Mouse (Mus musculus) kidney, postnatal 0 days (tissue): ENCODE data around the gene Zdhhc9. TPM values are rescaled to one million over a fixed set of nuclear protein-coding genes. Genes with fewer than 3 reads are reported as not detected.

Source experiments
- ATAC-seq: fragments of 200-750 bp; cut with Nextera tagmentation; replicated peaks from 2 replicates; pipeline ENCODE4 v1.8.0; 2017; ENCODE audit warnings: low read depth, moderate number of reproducible peaks, moderate TSS enrichment, moderate library complexity; ENCODE audit not compliant: low FRiP score
- DNase-seq: peaks from one replicate; pipeline ENCODE4 v3.0.0-alpha.2; 2016; ENCODE audit warnings: low spot score
- H3K27ac ChIP-seq: fragments of 300-500 bp; sonication (generic); 2 replicates; pipeline ENCODE4 v1.5.1; 2014; ENCODE audit warnings: mild to moderate bottlenecking
- H3K27me3 ChIP-seq: fragments of 300-500 bp; sonication (generic); 2 replicates; pipeline ENCODE4 v1.6.1; 2014; ENCODE audit warnings: low read length, mixed read lengths; ENCODE audit not compliant: insufficient read depth
- H3K36me3 ChIP-seq: fragments of 300-500 bp; sonication (generic); 2 replicates; pipeline ENCODE4 v1.6.1; 2014; ENCODE audit warnings: low read length, mixed read lengths; ENCODE audit not compliant: insufficient read depth
- H3K4me1 ChIP-seq: fragments of 300-500 bp; sonication (generic); replicated peaks from 2 replicates; pipeline ENCODE4 v1.6.1; 2014; ENCODE audit warnings: antibody characterized with exemption, low read length, mixed read lengths; ENCODE audit not compliant: insufficient read depth
- H3K4me2 ChIP-seq: fragments of 300-500 bp; sonication (generic); 2 replicates; pipeline ENCODE4 v1.6.1; 2014; ENCODE audit warnings: mild to moderate bottlenecking, low read length, moderate library complexity, mixed read lengths
- H3K4me3 ChIP-seq: fragments of 300-500 bp; sonication (generic); replicated peaks from 2 replicates; pipeline ENCODE4 v1.5.1; 2014; ENCODE audit warnings: low read depth, low read length
- H3K9ac ChIP-seq: fragments of 300-500 bp; sonication (generic); 2 replicates; pipeline ENCODE4 v1.6.1; 2014; ENCODE audit warnings: low read depth, low read length
- H3K9me3 ChIP-seq: fragments of 300-500 bp; sonication (generic); replicated peaks from 2 replicates; pipeline ENCODE4 v1.6.1; 2016; ENCODE audit warnings: low read length, inconsistent platforms, mixed read lengths
- CTCF ChIP-seq: IDR thresholded peaks from 2 replicates; pipeline ENCODE4 v1.5.1; 2016; ENCODE audit warnings: antibody characterized with exemption, low read depth, mild to moderate bottlenecking, moderate library complexity
- WGBS: fragments of 180-500 bp; shearing (Covaris S2); extraction: QIAGEN DNeasy Blood & Tissue Kit; methylation state at CpG from one replicate; pipeline ENCODE4 v1.1.7; 2014; 5-methylcytosine and 5-hydroxymethylcytosine counted together
- polyA plus RNA-seq: library from polyadenylated mRNA; unstranded; fragments of >200 nt; fragmentation: Nextera tagmentation; extraction: Ambion mirVana; gene quantifications from 2 replicates; pipeline ENCODE4 v1.2.1, GENCODE M21; 2015

Zdhhc9 gene
- polyA plus RNA-seq, result 3.8 and 5.1 TPM in 2 replicates

DNA sequence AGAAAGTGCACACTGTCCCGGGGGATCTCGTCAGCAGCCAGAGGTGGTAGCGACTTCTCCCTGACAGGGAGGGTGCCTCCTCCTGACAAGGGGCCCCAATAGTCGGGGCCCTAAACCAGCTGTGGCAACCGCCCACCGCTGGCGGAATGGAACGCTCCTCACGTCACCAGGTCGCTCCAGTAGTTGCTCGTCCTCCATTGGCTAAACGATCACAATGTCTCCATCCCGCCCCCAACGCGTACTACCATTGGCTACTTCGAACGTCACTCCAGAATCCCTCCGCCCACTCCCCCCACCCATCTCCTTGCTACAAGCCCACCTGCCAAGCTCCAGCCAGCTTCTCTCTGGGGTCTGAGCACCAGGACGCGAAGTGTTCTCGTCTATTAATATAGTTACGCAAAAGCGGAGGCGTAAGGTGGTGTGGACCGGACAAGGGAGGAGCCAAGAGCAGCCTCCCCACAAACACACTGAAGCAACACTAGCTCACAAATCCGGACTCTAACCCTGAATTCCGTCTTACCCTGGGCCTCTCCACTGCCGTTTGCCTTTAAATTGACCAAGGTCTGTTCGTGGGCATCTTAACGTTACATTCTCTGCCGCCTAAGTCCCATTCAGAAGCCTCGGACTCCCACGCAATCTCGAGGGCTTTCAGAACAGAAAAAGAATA, at the start of gene Zdhhc9:
Zdhhc9 (minus strand) TSS at position 360 of the 667 bp plus-strand sequence.
- 15% methylated on average over 34 of the region's 34 CpGs for WGBS
- DNase-seq (peak; percentile 88), ATAC-seq (peak; percentile 97)
- Histone ChIP-seq H3K27ac (peak within 1 kb of the TSS; percentile 68; the same call in 1 of the 2 replicates), H3K4me1 (no peaks in the 10 kb centered on the region), H3K9ac (peak within 1 kb of the TSS; percentile 60), H3K9me3 (no peaks in the 10 kb centered on the region), H3K36me3 (no peaks in the 10 kb centered on the region), H3K27me3 (no peaks in the 10 kb centered on the region), H3K4me2 (peak within 1 kb of the TSS; percentile 57), H3K4me3 (peak within 1 kb of the TSS; percentile 67)
- TF ChIP-seq CTCF, result no peak

- Histone ChIP-seq H3K4me2 (peak overlapping the region; percentile 62), H3K27me3 (no peaks in the 10 kb centered on the region), H3K4me3 (peak overlapping the region; percentile 46), H3K4me1 (no peaks in the 10 kb centered on the region), H3K9me3 (no peaks in the 10 kb centered on the region), H3K27ac (peak overlapping the region; percentile 48; the same call in 1 of the 2 replicates), H3K36me3 (no peaks in the 10 kb centered on the region), H3K9ac (peak overlapping the region; percentile 51)
- TF ChIP-seq CTCF, result no peak
- 15% methylated on average over 16 of the region's 16 CpGs for WGBS
- DNase-seq (peak; percentile 1), ATAC-seq (no peak)
Observed at GRCm38 (mm10) chrX:48257011-48257410, 48.3 kb upstream of the Zdhhc9 start.

GRCm38 (mm10) chrX:48256468-48257007, 47.9 kb upstream of the Zdhhc9 start, which contains the start of gene Utp14a:
Gene Utp14a (plus strand): TSS chrX:48256862.
- peak within 1 kb of the TSS; percentile 70 for H3K27ac ChIP-seq
- WGBS, result 16% methylated on average over 33 of the region's 33 CpGs
- peak; percentile 94 for DNase-seq
- no peak for TF ChIP-seq CTCF
- H3K4me1 ChIP-seq, result no peaks in the 10 kb centered on the region
- peak within 1 kb of the TSS; percentile 62 for H3K4me2 ChIP-seq
- H3K27me3 ChIP-seq, result no peaks in the 10 kb centered on the region
- no peaks in the 10 kb centered on the region for H3K36me3 ChIP-seq
- H3K9ac ChIP-seq, result peak within 1 kb of the TSS; percentile 52
- no peaks in the 10 kb centered on the region for H3K9me3 ChIP-seq
- peak; percentile 99 for ATAC-seq
- H3K4me3 ChIP-seq, result peak within 1 kb of the TSS; percentile 46

DNA sequence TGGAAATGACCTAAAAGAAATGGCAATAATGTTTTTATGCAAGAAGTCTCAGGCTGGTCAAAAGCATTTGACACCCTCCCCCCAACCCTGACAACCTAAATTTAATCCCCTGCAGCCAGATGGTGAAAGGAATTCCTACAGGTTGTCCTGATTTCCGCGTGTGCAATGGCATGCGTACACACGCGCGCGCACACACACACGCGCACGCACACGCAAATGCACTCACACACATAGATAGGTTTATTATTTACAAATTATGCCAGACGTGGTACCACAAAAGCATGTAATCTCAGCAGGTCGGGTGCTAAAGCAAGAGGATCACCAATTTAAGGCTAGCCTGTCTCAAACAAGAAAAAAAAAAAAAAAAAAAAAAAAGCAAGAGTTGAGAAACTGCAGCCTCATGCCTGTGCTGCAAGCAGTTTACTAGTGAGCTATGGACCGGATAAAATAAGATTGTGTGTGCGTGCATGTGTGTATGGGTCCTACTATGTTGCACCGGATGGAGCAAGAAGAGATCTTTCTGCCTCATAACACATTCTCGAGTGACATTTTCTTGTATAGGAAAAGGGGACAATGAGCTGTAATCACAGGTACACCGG, 47.3 kb upstream of the Zdhhc9 start:
- peak overlapping the region; percentile 46 for H3K4me3 ChIP-seq
- H3K36me3 ChIP-seq, result no peaks in the 10 kb centered on the region
- H3K4me1 ChIP-seq, result no peaks in the 10 kb centered on the region
- ATAC-seq (peak; percentile 68), DNase-seq (no peak)
- peak overlapping the region; percentile 52; the same call in 1 of the 2 replicates for H3K9ac ChIP-seq
- H3K27ac ChIP-seq, result peak overlapping the region; percentile 70
- H3K4me2 ChIP-seq, result peak overlapping the region; percentile 55
- WGBS, result 22% methylated on average over 18 of the region's 18 CpGs
- TF ChIP-seq CTCF, result no peak
- no peaks in the 10 kb centered on the region for H3K27me3 ChIP-seq
- H3K9me3 ChIP-seq, result no peaks in the 10 kb centered on the region

DNA sequence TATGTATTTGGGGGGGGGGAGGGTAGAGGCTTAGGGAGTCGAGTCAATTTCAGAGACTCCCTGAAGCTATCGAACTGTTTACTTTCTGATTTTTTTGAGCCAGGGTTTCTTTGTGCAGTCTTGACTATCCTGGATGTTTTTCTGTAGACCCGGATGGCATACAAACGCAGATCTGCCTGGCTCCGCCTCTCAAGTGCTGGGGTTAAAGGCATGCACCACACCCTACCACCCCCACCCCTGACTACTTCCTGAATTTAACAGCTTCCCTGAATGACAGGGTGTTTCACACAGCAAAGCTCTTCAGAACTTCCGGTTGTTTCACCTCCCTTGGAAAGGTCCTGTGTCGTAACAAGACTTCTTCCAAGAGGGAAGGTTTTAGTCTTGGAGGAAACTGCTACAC, 25.7 kb upstream of the Zdhhc9 start:
- ATAC-seq (no peak), DNase-seq (peak; percentile 3)
- H3K4me3 ChIP-seq, result no peak overlapping the region
- no peak overlapping the region for H3K4me2 ChIP-seq
- WGBS, result 45% methylated on average over 7 of the region's 7 CpGs
- H3K36me3 ChIP-seq, result no peaks in the 10 kb centered on the region
- TF ChIP-seq CTCF, result no peak
- no peaks in the 10 kb centered on the region for H3K27me3 ChIP-seq
- no peaks in the 10 kb centered on the region for H3K4me1 ChIP-seq
- no peaks in the 10 kb centered on the region for H3K9me3 ChIP-seq
- no peak overlapping the region for H3K27ac ChIP-seq
- no peak overlapping the region for H3K9ac ChIP-seq

DNA sequence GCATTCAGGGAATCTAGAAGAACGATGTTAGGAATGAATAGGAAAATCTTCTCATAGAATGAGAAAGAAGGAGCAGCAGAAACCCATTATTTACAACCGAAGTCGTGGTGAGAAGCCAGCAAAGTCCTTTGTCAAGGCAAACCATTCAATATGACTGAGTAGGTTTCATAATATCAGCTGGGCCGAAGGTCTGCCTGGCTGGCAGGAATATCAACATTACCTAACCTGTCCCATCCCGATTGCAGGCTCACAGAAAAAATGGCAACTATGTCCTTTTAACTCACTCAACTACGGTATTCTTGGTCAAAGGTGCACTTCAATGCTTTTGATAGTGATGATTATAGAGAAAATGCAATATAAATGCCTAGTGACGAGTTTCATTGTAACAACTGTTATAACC, 17.5 kb upstream of the Zdhhc9 start:
- 77% methylated on average over 7 of the region's 7 CpGs for WGBS
- no peak overlapping the region for H3K4me2 ChIP-seq
- no peak for ATAC-seq

More for the DNA sequence above, 17.5 kb upstream of the Zdhhc9 start:
- no peak for DNase-seq
- Histone ChIP-seq H3K4me1 (no peaks in the 10 kb centered on the region), H3K27me3 (no peaks in the 10 kb centered on the region), H3K4me3 (no peak overlapping the region), H3K36me3 (no peaks in the 10 kb centered on the region), H3K9ac (no peak overlapping the region), H3K27ac (no peak overlapping the region), H3K9me3 (no peaks in the 10 kb centered on the region)
- no peak for TF ChIP-seq CTCF
